Mouse (Mus musculus) cortical plate, adult 2 months (tissue): ENCODE measurements around the gene Gtf3c1. TPM values are rescaled to one million over a fixed set of nuclear protein-coding genes. Genes with fewer than 3 reads are reported as not detected.

Experiments used
- H3K27ac ChIP-seq: fragments of 200-500 bp; 2 replicates; pipeline ENCODE4 v1.5.1; 2012; ENCODE audit warnings: low read length, control low read depth, inconsistent platforms; ENCODE audit not compliant: insufficient read depth
- H3K4me1 ChIP-seq: fragments of 200-500 bp; 2 replicates; pipeline ENCODE4 v1.6.1; 2011; ENCODE audit warnings: low read length; ENCODE audit not compliant: control insufficient read depth, insufficient read depth
- H3K4me3 ChIP-seq: fragments of 200-500 bp; 2 replicates; pipeline ENCODE4 v1.5.1; 2011; ENCODE audit warnings: mild to moderate bottlenecking, low read length, control low read depth; ENCODE audit not compliant: insufficient read depth
- CTCF ChIP-seq: fragments of 200-500 bp; IDR thresholded peaks from 2 replicates; pipeline ENCODE4 v1.5.1; 2011; ENCODE audit warnings: mild to moderate bottlenecking, control low read depth, low read length; ENCODE audit not compliant: insufficient read depth; ENCODE audit errors: extremely low read depth
- POLR2A ChIP-seq: fragments of 200-500 bp; IDR thresholded peaks from 2 replicates; pipeline ENCODE4 v1.6.1; 2011; ENCODE audit warnings: mild to moderate bottlenecking, low read length, control low read depth; ENCODE audit not compliant: insufficient read depth; ENCODE audit errors: extremely low read depth
- polyA plus RNA-seq: library from polyadenylated mRNA; depleted of rRNA; stranded (reverse); fragments of >200 nt; gene quantifications from 2 replicates; pipeline ENCODE4 v1.2.3, GENCODE M21; 2012

The Gtf3c1 gene
- polyA plus RNA-seq, 1 experiment: 54.2 TPM

DNA sequence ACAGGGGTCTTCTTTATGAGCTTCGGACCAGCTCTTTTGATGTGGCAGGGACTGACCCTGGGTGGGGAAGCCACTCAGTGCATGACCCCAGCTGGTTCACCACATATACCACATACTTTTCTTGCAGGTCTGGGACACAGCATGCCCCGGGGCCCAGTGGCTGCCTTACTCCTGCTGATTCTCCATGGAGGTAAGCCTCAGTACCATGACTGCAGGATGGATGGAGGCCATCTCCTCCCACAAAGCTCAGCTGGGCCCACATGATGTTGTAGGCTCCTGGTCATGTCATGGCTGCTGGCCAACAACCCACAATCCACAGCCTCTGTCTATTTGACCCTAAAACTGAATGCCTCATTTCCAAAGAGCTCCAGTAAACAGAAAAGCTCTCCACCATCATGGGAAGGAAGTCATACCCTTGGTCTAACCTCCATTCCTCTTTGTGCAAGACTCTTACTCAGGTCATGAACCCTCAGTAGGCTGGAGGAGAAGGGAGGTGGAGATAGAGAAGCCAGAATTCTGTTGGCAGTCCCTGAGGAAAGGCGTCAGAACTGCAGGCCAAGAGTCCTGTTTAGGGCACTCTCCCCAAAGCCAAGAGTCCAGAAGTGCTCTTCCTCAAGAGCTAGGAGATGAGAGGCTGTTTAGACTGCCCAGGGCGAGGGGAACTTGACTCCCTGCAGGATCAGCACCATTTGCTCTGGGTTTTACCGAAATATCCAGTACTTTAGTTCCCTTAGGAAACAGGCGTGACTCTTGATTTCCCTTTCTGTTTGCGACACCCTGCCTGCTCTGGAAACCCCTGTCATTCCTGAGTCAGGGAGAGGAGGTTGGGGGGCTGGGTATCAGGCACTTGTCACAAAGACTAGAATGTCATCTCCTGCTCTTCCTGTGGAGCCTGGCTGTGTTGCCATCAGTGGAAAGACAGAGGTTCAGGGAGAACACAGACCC, 84.6 kb downstream of the Gtf3c1 start:
- TF ChIP-seq POLR2A (no peak), CTCF (no peak)

DNA sequence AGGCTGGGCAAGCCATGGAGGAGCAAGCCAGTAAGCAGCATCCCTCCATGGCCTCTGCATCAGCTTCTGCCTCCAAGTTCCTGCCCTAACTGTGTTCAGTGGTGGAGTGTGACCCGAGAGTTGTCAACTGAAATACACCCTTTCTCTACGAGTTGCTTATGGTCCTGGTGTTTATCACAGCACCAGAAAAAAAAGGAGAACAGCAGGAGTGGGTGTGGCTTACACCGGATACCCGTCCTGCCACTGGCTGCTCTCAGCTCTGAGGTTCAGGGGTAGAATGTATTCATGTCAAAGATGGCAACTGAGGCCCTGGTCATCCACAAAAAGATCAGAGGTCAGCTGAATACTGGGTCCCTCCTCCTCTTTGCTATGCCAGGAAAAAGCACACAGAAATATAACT, 87.5 kb downstream of the Gtf3c1 start:
- Histone ChIP-seq H3K27ac (no peak overlapping the region), H3K4me3 (no peak overlapping the region), H3K4me1 (no peaks in the 10 kb centered on the region)
- TF ChIP-seq POLR2A: no peak

More for the DNA sequence above, 84.6 kb downstream of the Gtf3c1 start:
- Histone ChIP-seq H3K4me1 (no peaks in the 10 kb centered on the region), H3K4me3 (no peak overlapping the region), H3K27ac (no peak overlapping the region)

DNA sequence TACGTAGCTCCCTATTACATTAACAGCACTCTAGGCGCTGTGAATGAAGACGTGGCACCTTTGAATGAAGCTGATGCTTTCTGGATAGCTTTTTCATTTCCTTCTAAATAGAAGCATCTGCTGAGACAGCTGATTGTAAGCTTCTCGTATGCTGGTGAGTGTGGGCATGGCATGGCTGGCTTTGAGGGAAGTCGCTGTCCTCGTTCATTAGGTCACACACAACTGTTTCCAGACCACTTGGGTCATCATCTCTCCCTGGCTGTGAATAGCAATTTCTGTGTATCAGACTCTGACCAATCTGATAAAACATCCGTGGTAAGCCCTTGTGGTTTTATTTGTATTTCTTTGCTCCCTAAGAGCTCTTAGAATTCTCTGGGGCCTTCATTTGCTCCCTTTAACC, 89.6 kb downstream of the Gtf3c1 start:
- Histone ChIP-seq H3K4me3 (no peak overlapping the region), H3K4me1 (no peaks in the 10 kb centered on the region), H3K27ac (no peak overlapping the region)
- no peak for TF ChIP-seq CTCF
- TF ChIP-seq POLR2A: no peak

DNA sequence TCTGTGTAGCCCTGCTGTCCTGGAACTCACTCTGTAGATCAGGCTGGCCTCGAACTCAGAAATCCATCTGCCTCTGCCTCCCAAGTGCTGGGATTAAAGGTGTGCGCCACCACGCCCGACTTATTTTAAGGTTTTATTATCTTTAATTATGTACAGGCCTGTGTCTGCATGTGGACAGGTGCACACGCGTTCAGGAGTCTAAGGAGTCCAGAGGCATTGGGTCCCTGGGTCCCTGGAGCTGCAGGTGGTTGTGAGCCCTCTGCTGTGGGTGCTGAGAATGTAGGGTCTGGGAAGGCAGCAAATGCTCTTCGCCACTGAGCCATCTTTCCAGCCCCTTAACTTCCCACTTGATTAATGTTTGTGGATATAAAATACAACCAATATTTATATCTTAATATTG, 92.1 kb downstream of the Gtf3c1 start:
- TF ChIP-seq POLR2A: no peak
- no peak for TF ChIP-seq CTCF
- no peak overlapping the region for H3K27ac ChIP-seq
- H3K4me3 ChIP-seq: no peak overlapping the region
- H3K4me1 ChIP-seq: no peaks in the 10 kb centered on the region

DNA sequence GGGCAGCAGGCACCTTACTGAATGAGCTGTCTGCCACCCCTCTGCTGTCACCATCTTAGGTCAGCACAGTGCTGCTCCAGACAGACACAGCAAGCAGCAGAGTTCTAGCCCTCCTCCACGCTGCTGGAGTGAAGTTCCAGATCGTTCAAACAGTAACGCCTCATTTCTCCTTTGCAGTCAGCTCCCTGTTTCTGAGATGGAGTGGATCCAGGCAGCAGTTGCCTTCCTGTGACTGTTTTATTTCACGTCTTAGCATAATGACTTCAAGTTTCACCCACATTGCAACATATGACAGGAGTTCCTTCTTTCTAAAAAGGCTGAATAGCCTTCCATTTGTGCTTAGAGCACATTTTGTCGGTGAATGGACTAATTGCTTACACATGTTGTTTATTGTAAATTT, 94.0 kb downstream of the Gtf3c1 start:
- H3K4me3 ChIP-seq: no peak overlapping the region
- no peak overlapping the region for H3K27ac ChIP-seq
- no peak for TF ChIP-seq CTCF
- TF ChIP-seq POLR2A: no peak
- H3K4me1 ChIP-seq: no peaks in the 10 kb centered on the region

DNA sequence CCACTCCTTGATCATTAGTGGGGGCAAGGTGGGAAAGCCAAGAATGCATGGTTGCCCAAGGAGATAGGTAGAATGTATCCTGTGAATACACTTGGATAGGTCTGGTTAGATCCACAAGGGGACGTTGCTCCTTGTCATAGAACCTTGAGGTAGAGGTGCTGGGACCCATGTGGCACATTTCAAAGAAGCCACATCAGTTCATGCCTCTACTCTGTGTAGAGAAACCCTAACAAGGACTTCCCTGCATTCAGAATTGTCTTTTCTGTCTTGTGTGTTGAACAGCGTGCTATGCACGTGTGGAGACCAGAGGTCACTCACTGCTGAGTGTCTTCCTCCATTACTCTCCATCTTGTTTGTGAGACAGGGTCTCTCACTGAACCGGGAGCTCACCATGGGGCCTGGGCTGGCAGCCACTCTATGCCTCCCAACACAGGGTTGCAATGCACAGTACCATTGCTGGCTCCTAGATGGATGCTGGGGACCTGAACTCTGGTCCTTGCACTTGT, 99.3 kb downstream of the Gtf3c1 start:
- H3K4me3 ChIP-seq: no peak overlapping the region
- no peaks in the 10 kb centered on the region for H3K4me1 ChIP-seq
- no peak for TF ChIP-seq CTCF
- no peak for TF ChIP-seq POLR2A
- no peak overlapping the region for H3K27ac ChIP-seq

DNA sequence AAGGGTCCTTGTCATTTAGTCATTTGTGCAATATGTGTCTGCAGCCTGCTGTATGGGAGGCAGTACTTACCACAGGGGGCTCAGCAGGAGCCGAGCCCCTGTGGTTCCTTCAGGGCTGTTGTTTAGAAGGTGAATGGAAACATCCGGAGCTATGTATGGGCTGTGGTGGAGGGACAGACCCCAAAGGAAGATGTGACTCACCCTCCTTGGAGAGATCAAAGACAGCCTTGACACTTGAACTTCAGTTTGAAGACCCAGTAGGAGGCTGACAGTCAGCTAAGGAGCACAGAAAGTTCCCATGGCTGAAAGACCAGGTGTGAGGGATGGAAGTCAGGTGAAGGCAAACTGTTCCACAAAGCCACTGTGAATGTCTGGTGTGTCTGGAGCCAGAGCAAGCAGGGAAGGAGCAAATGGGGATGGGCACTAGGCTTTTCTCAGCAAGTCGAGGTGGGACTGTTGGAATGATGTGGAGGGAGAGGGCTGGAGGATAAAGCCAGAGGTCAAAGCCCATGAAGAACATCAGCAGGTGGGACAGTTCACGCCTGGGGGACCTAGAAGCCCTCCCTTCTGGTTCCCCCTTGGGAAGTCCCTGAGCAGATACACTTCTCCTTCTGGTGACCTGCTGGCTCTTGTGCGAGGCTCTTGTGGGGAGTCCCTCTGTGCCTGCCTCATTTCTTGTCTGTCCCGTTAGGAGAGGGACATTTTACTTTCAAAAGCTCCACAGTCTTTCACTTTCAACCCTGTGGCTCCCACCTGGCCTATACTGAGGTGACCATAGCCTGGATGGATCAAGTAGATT, 100.0 kb downstream of the Gtf3c1 start:
- H3K4me3 ChIP-seq: no peak overlapping the region
- TF ChIP-seq POLR2A: no peak
- TF ChIP-seq CTCF: no peak
- no peak overlapping the region for H3K27ac ChIP-seq
- no peaks in the 10 kb centered on the region for H3K4me1 ChIP-seq

DNA sequence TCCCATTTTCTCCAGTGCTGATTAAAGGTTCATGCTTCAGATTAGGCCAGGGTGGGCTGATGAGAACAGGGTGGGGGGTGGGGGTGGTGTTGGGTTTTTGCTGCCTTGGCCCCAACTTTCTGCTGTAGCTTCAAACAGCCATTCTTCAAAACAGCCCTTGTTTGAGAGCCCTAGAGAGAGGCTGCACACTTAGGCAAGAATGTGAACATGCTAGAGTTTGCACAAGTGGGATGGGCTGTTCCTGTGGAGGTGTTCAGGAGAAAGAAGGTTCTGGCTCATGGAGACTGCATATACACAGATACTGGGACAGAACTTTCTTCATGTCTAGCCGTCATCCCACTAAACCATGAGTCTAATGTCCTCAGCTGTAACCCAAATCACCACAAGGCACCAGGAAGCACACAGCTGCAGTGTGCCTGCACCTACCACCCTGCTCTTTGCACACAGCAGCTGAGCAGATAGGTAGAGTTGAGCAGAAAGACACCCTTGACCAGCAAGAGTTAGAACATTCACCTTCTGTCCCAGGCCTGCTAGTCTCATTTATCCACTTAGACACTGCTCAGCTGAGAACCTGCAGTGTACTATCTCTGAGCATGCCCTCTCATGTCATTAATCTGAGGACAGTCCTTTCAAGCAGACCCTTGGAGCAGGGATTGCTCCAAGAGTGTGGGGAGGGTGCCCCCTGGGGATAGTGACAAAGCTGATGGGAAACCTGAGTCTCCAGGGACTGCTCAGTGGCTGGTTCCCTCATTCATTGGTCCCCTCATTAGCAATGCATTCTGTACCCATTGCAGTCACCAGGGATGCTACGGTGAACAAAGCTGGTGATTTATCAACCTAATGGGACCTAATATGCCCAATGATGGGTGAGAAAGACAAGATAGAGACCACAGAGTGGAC, 101.1 kb downstream of the Gtf3c1 start:
- H3K27ac ChIP-seq: no peak overlapping the region
- H3K4me3 ChIP-seq: no peak overlapping the region
- TF ChIP-seq POLR2A: no peak
- TF ChIP-seq CTCF: no peak
- H3K4me1 ChIP-seq: no peaks in the 10 kb centered on the region

DNA sequence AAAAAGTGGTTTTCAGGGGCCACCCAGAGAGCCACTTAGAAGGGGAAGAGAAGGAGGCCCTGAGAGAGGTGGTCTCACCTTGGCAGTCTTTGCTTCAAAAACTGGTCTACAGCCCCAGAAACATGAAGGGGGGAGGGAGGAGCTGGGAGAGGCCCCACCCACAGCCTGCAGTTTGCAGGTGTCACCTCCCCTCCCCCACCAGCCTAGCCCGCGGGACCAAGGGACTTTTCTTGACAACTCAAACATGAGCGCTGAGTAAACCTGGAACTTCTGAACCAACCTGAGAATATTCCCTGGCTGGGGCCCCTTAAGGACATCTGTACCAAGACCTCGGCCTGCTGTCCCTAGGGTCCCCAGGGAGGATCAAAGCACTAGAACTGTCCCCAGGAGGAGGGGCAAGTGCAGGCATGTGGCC, 101.8 kb downstream of the Gtf3c1 start:
- TF ChIP-seq POLR2A (no peak), CTCF (no peak)
- H3K27ac ChIP-seq: no peak overlapping the region
- H3K4me1 ChIP-seq: no peaks in the 10 kb centered on the region
- no peak overlapping the region for H3K4me3 ChIP-seq
